Mouse (Mus musculus) common myeloid progenitor, adult 5-6 weeks (primary cell): ENCODE measurements around the gene Tubgcp6. TPM values are rescaled to one million over a fixed set of nuclear protein-coding genes. Genes with fewer than 3 reads are reported as not detected.
A peak's percentile ranks its signal among the peaks of the same experiment; 100 is the strongest.

Experiments used
- ATAC-seq: replicated peaks from 2 replicates; pipeline ENCODE4 v1.8.0; 2016; ENCODE audit warnings: low read depth, mild to moderate bottlenecking, moderate TSS enrichment, inconsistent platforms; ENCODE audit not compliant: poor library complexity, severe bottlenecking
- total RNA-seq: library from RNA; stranded (forward); fragments of 200-1000, 187-1606 nt; gene quantifications from 2 replicates; pipeline ENCODE4 v1.2.3, GENCODE M21; 2017

Gene Tubgcp6
- total RNA-seq, 1 experiment from 2014 or later: 21.7 TPM

- peak; percentile 19; the same call in 1 of the 2 replicates for ATAC-seq
Measured at GRCm38 (mm10) chr15:89073993-89074603, 48.8 kb downstream of the Tubgcp6 start.

- no peak for ATAC-seq
Measured at GRCm38 (mm10) chr15:89070606-89071005, 52.3 kb downstream of the Tubgcp6 start.

DNA sequence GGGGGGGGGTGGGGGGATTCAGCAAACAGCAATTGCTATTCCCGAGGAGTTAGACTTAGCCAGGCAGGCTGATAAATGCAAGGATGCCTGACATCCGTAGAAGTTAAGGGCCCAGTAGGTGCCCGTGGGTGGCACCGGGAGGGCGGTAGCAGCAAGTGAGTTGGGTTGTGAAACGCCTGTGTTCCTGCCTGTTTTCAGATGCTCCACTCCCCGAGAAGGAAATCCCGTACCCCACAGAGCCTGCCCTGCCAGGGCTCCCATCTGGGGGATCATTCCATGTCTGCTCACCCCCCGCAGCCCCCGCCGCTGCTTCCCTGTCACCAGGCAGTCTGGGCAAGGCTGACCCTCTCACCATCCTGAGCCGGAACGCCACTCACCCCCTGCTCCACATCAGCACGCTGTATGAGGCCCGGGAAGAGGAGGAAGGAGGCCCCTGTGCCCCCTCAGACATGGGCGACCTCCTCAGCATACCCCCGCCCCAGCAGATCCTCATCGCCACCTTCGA is 53.5 kb downstream of the Tubgcp6 start:
- no peak for ATAC-seq

DNA sequence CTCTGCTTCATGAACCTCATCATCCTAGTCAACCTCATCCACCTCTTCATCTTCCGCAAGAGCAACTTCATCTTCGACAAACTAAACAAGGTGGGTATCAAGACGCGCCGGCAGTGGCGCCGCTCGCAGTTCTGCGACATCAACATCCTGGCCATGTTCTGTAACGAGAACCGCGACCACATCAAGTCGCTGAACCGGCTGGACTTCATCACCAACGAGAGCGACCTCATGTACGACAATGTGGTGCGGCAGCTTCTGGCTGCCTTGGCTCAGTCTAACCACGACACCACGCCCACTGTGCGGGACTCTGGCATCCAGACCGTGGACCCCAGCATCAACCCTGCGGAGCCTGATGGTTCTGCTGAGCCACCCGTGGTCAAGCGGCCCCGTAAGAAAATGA is 54.7 kb downstream of the Tubgcp6 start:
- ATAC-seq: 0 out of 2 replicates have a peak, but pooled peaks have one; percentile 19

GRCm38 (mm10) chr15:89067609-89068008 is 55.3 kb downstream of the Tubgcp6 start:
- ATAC-seq: peak; percentile 54

DNA sequence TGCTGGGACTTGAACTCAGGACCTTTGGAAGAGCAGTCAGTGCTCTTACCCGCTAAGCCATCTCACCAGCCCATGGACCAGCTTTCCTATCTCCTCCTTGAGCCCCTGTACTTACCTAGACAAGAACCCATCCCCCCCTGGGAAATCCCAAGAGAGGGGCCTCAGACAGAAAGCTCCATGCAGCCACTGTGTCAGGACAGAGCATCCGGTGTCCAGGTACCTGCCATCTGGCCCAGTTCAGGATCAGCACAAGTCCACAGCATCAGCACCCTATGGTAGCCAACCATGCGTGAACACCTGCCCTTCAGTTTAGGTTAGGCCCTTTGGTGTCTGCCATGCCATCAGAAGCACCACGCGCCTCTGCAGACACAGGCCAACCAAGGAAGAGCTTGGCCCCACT is 58.0 kb downstream of the Tubgcp6 start:
- ATAC-seq: no peak

- no peak for ATAC-seq
Measured at GRCm38 (mm10) chr15:89063536-89063935, 59.4 kb downstream of the Tubgcp6 start.

GRCm38 (mm10) chr15:89063001-89063400 is 59.9 kb downstream of the Tubgcp6 start:
- ATAC-seq: no peak

DNA sequence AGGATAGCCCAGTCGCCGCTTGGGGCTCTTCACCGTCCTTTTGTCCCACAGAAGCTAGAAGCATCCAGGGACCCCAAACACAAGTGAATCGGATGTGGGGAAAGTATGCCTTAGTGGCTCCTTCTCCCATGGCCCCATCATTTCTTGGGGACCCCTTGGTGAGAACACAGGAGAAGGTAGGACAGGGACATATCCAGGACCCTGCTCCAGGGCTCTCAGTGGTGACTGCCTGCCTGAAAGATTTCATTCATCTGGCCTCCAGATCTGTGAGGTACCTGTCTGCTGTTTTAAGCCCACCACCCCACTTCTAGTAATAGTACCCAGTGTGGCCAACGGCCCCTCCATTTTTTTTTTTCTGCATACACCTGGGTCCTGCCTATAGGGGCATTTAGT is 60.4 kb downstream of the Tubgcp6 start:
- no peak for ATAC-seq

- no peak for ATAC-seq
Measured at GRCm38 (mm10) chr15:89061761-89062517, 61.0 kb downstream of the Tubgcp6 start.

DNA sequence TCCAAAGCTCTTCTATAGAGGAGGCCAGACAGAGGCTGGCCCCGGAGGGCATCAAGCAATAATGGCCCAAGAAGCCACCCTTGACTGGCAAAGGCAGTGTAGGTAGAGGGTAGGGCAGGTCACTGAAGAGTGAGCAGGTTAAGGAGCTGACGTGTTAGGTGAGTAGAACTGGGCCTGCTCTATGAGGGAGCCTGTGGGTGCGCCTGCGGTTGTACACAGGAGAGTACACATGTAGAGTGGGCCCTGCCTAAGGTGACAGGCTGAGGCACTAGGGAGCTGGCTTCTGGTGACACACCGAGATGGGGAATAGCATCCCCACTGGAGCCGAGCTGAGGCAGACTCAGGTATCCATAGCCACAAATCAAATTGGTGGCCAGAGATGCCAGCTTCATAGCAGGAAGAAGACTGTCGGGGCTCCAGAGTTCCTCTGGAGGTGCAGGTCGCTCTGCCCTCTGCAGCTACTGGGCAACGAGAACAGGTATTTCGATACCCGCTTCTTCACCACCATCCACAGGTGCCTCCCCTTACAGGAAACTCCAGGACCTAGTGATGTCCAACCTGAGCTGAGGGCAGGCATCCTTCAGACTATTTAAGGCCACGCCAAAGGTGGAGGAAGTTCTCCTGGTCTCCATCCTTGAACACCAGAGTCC is 62.0 kb downstream of the Tubgcp6 start:
- no peak for ATAC-seq

- ATAC-seq: 0 out of 2 replicates have a peak, but pooled peaks have one; percentile 30
Measured at GRCm38 (mm10) chr15:89060032-89060681, 62.8 kb downstream of the Tubgcp6 start.

GRCm38 (mm10) chr15:89059161-89059931 is 63.6 kb downstream of the Tubgcp6 start, which contains the start of gene Panx2:
Gene Panx2, plus strand, starts transcription at chr15:89059734.
- ATAC-seq: peak; percentile 46

GRCm38 (mm10) chr15:89058736-89059135 is 64.2 kb downstream of the Tubgcp6 start:
- ATAC-seq: 0 out of 2 replicates have a peak, but pooled peaks have one; percentile 4

DNA sequence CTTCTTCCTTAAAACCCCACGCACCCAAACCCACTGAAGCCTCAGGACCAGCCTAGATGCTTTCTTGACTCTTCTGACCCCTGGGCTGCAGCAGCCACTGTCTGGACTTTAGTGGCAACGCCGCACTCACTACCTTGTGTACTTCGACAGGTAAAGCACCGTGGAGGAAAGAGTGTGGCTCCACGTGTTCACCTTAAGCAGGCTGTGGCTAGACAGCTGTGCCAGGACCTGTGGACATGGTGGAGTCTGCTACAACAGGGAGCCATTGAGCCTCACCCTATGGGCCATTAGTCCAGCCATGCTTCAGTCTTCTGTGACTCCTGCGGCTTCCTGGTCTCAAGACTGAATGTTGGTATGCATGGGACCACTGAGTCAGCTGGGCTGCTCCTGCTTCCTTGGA is 68.2 kb downstream of the Tubgcp6 start:
- no peak for ATAC-seq

Other genes with a start within 250 kb of the Tubgcp6 start
- not detected in 2 replicates for gene Ttll8, start 168.7 kb downstream of the Tubgcp6 start, total RNA-seq
- gene Mlc1, start 144.1 kb downstream of the Tubgcp6 start, total RNA-seq: not detected in 2 replicates
- not detected in 2 replicates for gene Mov10l1, start 140.2 kb downstream of the Tubgcp6 start, total RNA-seq
- gene Panx2, start 63.4 kb downstream of the Tubgcp6 start, total RNA-seq: 0.37 TPM in 1 of 2 replicates, not detected in the other
- gene Trabd, start 48.0 kb downstream of the Tubgcp6 start, total RNA-seq: 16.5 and 20.5 TPM in 2 replicates
- gene Selenoo, start 34.0 kb downstream of the Tubgcp6 start, total RNA-seq: 11.2 and 14.2 TPM in 2 replicates
- gene Hdac10, start 5.6 kb upstream of the Tubgcp6 start, total RNA-seq: 15.7 and 18.0 TPM in 2 replicates
- gene Mapk12, start 17.6 kb upstream of the Tubgcp6 start, total RNA-seq: not detected in 2 replicates
- 0.50 and 0.73 TPM in 2 replicates for gene Mapk11, start 26.5 kb upstream of the Tubgcp6 start, total RNA-seq
- 20.2 and 29.2 TPM in 2 replicates for gene Plxnb2, start 57.7 kb upstream of the Tubgcp6 start, total RNA-seq
- 1.6 and 2.3 TPM in 2 replicates for gene Dennd6b, start 73.4 kb upstream of the Tubgcp6 start, total RNA-seq
- gene Ppp6r2, start 88.4 kb upstream of the Tubgcp6 start, total RNA-seq: 15.6 and 22.7 TPM in 2 replicates
- 43.3 and 53.7 TPM in 2 replicates for gene Sbf1, start 192.2 kb upstream of the Tubgcp6 start, total RNA-seq
- gene Adm2, start 199.6 kb upstream of the Tubgcp6 start, total RNA-seq: not detected in 2 replicates
- not detected in 2 replicates for gene Miox, start 211.3 kb upstream of the Tubgcp6 start, total RNA-seq
- gene Lmf2, start 232.5 kb upstream of the Tubgcp6 start, total RNA-seq: 13.9 and 14.4 TPM in 2 replicates
- gene Ncaph2, start 232.6 kb upstream of the Tubgcp6 start, total RNA-seq: 81.4 and 106 TPM in 2 replicates